Mouse (Mus musculus) B cell, adult 2 months (primary cell): ENCODE results near the gene St6galnac5.

Experiments
- DNase-seq, 2 experiments: peaks; one replicate each; pipeline ENCODE4 v3.0.0; 2022

St6galnac5 gene

DNA sequence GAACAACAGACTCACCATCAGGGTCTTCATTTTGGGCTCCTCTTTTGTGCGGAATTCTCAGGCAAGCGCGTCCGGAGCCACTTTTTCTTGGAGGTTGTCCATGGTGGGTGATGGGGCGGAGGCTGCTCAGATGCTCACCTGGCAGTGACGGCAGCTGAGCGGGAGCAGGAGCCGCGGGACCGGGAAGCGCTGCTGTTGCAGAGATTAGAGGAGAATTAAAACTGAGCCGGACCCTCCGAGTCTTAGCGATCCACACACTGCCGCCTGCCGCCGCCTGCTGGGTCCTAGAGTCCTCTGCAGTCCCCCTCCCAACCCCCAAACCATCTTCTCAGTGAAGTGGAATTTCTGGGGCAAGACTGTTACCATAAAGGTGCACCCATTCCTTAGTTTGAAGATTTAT is at the start of gene St6galnac5:
Gene St6galnac5 (minus strand): TSS at position 259 of the 400 bp plus-strand sequence.
- DNase-seq = no peak

DNA sequence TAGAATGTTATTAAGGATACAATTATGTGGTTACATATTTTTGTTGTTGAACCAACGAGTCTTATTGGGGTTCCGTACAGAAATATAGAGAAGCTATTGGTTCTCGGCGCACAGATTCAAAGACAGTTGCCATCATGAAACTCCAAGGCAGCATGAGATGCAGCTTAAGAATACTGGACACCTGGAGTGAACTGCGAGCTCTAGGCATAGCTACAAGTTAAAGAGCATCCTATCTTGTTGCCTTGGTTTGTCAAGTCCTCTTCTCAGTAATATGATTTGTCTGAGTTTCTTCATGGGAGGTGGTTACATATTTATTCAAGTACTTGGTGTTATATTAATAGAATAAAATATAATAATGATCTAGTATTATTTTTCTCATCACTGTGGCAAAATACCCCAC is 48.7 kb upstream of the St6galnac5 start:
- DNase-seq = no peak

DNA sequence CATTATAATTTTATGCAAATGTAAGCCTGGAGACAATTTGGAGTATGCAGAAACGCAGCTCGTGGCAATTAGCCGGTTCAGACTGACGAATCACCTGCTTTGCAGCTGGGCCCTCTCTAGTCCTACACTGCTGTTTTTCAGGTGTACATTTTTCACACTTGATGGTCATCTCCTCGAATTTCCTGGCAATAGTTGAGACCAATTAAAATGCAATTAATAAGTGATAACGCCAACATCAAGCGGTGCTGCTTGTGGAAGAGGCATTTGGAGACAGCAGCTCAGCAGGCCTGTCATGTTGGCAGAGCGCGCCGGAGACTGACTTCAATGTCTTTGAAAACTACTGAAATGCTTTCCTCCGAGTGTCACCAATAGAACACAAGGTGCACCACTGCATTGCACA is 42.0 kb upstream of the St6galnac5 start:
- no peak for DNase-seq

GRCm38 (mm10) chr3:153018051-153018450 is 36.0 kb upstream of the St6galnac5 start:
- DNase-seq = no peak

DNA sequence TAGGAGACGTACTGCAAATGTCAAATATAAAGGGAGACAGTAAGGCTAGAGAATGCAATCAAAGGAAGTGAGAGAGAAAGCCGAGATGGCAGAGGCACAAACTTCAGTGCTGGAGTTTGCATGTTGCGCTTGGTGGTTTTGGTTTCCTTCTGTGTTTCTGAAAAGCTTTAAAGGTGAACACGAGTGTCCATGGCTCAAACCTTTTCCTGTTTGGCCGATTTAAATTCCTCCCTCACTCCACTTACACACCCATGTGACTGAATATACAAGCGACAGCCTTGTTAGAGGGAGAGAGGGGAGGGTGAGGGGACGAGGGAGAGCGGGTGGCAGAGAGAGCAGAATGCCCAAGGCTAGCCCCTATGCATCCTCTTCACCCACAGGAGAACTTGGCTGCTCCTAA is 34.3 kb upstream of the St6galnac5 start:
- DNase-seq = no peak

DNA sequence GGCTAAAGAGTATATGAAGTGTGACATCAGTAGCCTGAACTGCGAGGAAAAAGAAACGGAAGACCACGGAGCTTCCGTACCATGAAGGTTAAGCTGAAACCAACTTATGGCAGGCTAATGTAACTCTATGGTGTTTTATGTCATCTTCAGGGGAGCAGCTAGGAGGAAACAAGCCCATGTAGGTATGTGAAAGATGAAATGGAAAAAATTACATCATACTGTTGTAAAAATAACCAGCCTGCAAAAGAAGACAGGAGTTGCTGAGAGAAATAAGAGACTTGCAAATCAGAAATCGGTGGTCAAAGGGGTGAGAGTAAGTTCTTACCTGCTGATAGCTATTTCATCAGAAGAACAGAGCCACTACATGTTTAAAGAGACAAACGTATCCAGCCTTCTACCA is 24.8 kb upstream of the St6galnac5 start:
- DNase-seq = no peak

- DNase-seq = no peak
These were observed 16.9 kb upstream of the St6galnac5 start for GRCm38 (mm10) chr3:152998901-152999300.

DNA sequence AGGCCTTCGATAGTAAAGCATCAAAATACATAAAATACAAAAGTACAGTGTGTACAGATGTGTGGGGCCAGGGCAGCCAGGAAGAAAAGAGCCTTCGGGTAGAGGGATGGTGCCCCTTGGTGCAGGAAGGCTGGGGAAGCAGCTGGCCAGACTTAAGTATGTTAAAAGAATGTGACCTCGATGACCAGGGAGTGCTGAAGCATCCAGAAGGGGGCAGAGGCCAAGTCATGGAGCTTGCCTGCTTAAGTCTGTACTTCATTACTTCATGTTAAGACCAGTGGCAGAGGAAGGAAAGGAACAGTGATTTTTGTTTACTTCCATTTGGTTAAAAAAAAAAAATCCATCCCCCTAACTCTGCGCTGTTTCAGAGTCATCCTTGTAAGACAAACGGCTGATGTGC is 16.1 kb upstream of the St6galnac5 start:
- no peak for DNase-seq

DNA sequence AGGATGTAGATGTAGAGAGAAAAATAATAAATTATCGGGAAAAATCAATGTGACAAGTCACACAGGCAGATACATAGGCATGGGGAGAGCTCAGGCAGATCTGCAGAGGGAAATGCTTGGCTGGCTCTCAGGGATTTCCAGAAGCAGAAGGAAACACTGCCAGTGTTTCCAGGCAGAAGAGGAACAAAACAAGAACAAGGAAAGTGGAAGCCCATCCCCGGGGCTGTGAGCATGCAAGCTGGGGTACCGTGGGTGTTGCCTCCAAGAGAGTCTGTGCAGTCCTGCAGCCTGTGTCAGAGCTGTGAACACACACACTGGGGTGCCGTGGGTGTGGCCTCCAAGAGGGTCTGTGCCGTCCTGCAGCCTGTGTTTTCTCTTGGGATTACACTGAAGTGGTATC is 11.6 kb upstream of the St6galnac5 start:
- no peak for DNase-seq

GRCm38 (mm10) chr3:152990787-152991186 is 8.7 kb upstream of the St6galnac5 start:
- no peak for DNase-seq

- DNase-seq = no peak
These were observed 770 bp downstream of the St6galnac5 start for GRCm38 (mm10) chr3:152980978-152981974.

DNA sequence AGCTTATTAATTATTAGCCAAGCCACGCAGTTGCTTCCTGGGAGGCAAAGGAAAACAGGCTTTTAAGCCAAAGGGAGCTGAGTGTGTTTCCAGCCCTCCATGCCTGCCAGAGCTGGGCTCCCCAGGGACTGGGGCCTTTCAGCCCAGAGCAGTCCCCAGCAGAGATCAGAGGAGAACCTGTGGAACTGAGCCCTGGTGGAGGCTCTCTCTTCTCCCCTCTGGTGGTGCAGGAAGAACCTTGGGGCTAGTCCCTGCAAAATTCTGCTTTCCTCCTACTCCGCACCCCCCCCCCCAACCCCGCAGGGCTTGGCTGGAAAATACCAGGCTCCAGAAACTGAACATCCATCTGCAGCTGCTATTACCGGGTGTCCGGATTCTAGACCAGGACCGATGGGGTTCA is 1.6 kb downstream of the St6galnac5 start:
- no peak for DNase-seq

- no peak for DNase-seq
These were observed 2.5 kb downstream of the St6galnac5 start for GRCm38 (mm10) chr3:152979481-152980092.

DNA sequence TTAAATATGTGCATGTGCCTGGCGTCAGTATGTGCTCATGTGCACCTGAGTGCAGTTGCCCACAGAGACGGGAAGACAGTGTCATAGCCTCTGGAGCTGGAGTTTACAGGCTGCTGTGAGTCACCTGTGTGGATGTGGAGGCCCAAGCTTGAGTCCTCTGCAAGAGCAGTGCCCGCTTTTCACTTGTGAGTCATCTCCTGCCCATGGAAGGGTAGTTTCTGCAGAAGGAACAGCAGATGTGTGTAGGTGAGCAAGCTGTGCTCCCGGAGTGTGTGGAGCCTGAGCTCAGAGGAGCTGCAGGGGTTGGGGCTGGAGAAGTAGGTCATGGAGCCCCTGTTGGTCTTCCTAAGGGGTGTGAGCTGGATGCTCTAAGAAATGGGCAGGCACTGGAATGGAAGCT is 10.7 kb downstream of the St6galnac5 start:
- no peak for DNase-seq

GRCm38 (mm10) chr3:152969774-152970347 is 12.2 kb downstream of the St6galnac5 start:
- no peak for DNase-seq

DNA sequence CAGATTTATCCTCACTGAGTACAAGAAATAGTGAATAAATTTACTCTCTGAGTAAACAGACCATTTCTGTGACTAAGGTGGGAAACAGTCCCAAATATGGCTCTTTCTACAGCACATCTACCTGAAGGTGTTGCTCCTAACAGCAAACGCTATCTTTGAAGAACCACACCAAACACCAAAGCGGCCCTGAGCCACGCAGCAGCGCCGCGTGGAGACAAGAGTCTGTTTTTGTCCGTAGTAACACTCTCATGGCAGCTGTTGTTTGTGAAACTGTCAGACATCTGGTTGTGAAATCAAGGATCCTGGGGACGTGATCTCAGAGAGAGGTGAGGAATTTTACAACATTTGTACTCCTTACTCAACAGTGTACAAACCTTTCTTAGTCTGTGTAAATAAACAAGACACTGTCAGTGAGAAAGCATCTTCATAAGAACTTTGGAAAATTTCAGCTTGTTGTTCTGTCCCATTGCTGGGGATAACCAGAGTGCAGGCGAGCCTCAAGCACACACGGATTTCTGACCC is 20.1 kb downstream of the St6galnac5 start:
- DNase-seq = no peak

DNA sequence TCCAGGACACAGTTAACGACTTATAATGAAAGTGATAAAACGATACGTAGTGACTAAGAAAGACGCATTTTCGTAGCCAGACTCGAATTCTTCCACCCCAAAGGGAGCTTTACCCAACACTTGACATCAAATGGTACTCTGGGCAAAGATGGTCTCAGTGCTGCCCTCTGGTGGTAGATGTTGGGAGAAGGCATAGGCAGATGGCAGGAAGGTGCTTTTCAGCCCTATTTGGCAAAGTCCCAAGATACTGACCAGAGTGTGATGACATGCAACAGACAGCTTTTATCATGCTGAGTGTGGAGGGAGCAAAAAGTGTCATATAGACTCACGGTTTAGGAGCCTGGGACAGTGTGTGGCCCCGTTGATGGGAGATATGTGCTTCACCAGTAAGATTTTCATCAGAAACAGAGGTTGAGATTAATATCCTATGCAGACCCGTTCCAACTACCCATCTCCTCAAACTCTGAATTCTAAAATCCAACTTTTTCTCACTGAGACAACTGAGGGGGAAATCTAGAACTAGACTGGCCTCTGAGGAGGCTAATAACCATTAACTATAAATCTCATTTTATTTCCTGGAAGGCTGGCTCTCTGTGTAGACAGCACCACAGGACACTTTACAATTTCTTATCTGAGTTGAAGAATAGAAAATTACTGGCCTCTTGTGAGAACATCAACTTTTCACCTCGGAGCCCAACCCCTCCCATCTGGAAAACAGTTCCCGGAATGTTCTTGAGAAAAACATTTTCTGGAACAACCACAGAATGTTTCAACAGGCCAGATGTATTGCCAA is 23.5 kb downstream of the St6galnac5 start:
- peak; percentile 78 for DNase-seq

GRCm38 (mm10) chr3:152956771-152957170 is 25.3 kb downstream of the St6galnac5 start:
- DNase-seq = no peak

- no peak for DNase-seq
These were observed 26.0 kb downstream of the St6galnac5 start for GRCm38 (mm10) chr3:152956038-152956437.

DNA sequence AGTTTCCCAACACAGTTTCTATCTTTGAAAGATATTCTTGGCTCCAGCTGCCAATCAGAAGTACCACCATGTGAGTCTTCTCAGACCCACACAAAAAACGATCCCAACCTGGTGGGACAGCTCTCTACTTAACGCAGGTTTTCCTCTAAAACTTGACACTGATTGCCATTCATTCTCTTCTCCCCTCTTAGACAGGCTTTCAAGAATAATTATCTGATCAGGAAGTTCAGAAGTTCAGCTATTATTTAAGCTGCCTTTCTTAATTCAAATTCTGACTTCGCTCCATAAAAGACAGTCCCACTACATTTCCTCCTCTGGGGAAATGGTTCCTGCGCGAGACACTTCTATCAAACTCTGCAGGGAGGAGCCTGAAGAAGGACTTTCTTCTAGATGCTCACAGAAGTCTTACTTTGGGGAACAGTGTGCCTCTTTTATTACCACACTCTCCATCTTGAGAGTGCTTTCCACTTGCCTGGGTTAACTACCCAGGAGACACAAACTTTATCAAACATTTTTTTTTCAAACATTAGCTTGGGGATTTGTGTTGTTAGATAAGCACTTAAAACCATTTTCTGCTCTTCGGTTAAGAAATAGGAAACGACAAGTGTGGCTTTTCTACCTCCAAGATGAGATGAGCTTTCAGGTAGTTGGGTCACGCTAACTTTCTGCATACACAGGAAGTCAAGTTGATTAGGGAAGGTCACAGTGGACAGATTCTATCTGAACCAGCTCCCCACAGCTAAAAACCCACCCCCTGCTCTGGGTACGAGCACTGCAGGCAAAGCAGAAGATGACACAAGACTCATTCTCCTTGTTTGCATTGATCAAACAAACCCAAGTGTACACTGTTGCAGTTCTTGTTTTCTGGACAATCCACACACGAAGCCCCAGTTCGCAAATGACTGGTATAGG is 30.2 kb downstream of the St6galnac5 start:
- DNase-seq = no peak

DNA sequence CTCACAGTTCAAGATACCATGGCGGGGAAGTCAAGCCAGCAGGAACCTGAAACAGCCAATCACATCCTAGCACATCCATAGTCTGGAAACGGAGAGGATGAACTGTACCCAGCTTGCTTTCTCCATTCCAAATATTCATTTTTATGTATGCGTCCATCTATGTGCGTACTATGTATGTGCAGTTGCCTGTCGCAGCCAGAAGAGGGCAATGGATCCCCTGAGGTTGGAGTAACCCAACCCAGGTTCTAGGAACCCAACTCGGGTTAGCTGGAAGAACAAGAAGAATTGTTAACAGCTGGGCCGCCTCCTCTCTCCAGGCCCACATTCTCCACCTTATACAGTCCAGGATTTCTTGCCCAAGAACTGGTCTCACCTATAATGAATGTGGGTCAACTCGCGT is 31.1 kb downstream of the St6galnac5 start:
- DNase-seq = no peak

DNA sequence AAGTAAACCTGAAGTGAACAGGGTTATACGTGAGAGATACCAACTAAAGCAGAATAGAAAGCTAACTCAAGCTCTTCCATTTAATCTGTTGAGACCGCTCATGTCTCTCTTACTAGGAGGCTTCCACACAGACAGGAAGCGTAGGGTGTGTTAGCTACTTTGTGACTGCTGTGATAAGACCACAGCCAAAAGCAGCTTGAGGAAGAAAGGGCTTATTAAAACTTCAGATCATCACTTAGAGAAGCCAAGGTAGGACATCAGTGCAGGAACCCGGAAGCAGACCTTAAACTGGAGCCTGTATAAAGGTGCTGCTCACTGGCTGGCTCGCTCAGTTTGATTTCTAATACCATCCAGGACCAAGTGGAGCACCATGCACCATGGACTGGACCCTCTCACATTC is 31.7 kb downstream of the St6galnac5 start:
- no peak for DNase-seq
